Mouse (Mus musculus) embryonic fibroblast, embryonic 13.5 days (primary cell): Measurements from ENCODE around the gene Adam12.

ENCODE experiments used
- CTCF ChIP-seq: IDR thresholded peaks from 2 replicates; pipeline ENCODE4 v1.5.1; 2011; ENCODE audit warnings: mild to moderate bottlenecking, control low read depth, low read length, moderate library complexity, borderline replicate concordance; ENCODE audit not compliant: insufficient read depth
- POLR2A ChIP-seq: IDR thresholded peaks from 2 replicates; pipeline ENCODE4 v1.6.1; 2011; ENCODE audit warnings: low read depth, mild to moderate bottlenecking, control low read depth, low read length, moderate library complexity

DNA sequence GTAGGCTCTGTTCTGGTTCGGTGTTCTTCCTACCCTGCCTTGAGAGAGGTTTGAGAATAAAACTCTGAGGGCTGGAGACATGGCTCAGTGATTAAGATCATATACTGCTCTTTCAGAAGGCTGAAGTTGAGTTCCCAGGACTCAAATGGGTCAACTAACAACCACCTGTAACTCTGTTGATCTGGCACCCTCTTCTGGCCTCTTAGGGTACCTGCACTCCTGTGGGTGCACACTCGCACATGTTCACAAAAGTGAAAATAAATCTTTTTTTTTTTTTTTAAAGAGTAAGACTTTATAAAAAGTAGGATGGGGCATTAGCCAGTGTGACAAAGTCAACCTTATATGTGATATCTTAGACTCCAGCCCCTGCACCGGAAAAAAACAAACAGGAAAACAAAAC, 6.9 kb upstream of the Adam12 start:
- no peak for TF ChIP-seq CTCF
- TF ChIP-seq POLR2A, result no peak
